Mouse (Mus musculus): ENCODE results near the gene Fgfr2. TPM values are rescaled to one million over a fixed set of nuclear protein-coding genes. Genes with fewer than 3 reads are reported as not detected.

Fgfr2 gene
- total RNA-seq, 2 experiments from 2014 or later, result 2.1 to 3.9 TPM

- intact Hi-C loops (cut with DNase I), result no loop called here
- no peak for DNase-seq
Measured at GRCm38 (mm10) chr7:132181586-132182198, 941.5 kb downstream of the Fgfr2 start.

GRCm38 (mm10) chr7:132181042-132181441 lies 942.1 kb downstream of the Fgfr2 start:
- intact Hi-C loops (cut with DNase I), result no loop called here
- DNase-seq, result no peak

GRCm38 (mm10) chr7:132179049-132179448 lies 944.1 kb downstream of the Fgfr2 start:
- DNase-seq, result no peak
- intact Hi-C loops (cut with DNase I), result no loop called here

- intact Hi-C loops (cut with DNase I), result no loop called here
- no peak for DNase-seq
Measured at GRCm38 (mm10) chr7:132174787-132175186, 948.4 kb downstream of the Fgfr2 start.

GRCm38 (mm10) chr7:132174296-132174695 lies 948.9 kb downstream of the Fgfr2 start:
- no peak for DNase-seq
- intact Hi-C loops (cut with DNase I), result no loop called here

- DNase-seq, result no peak
- intact Hi-C loops (cut with DNase I), result no loop called here
Measured at GRCm38 (mm10) chr7:132172220-132172619, 950.9 kb downstream of the Fgfr2 start.

- DNase-seq, result no peak
- intact Hi-C loops (cut with DNase I), result no loop called here
Measured at GRCm38 (mm10) chr7:132171716-132172115, 951.4 kb downstream of the Fgfr2 start.

GRCm38 (mm10) chr7:132169419-132170169 lies 953.6 kb downstream of the Fgfr2 start:
- no peak for DNase-seq
- intact Hi-C loops (cut with DNase I), result no loop called here

GRCm38 (mm10) chr7:132167239-132167638 lies 955.9 kb downstream of the Fgfr2 start:
- no peak for DNase-seq
- intact Hi-C loops (cut with DNase I), result no loop called here

- intact Hi-C loops (cut with DNase I), result no loop called here
Measured at GRCm38 (mm10) chr7:132162254-132162653, 960.9 kb downstream of the Fgfr2 start.

GRCm38 (mm10) chr7:132158321-132159025 lies 964.7 kb downstream of the Fgfr2 start:
- no peak for DNase-seq
- intact Hi-C loops (cut with DNase I), result no loop called here

More at GRCm38 (mm10) chr7:132162254-132162653, 960.9 kb downstream of the Fgfr2 start:
- no peak for DNase-seq

GRCm38 (mm10) chr7:132154368-132154961 lies 968.7 kb downstream of the Fgfr2 start, which contains the start of gene Cpxm2:
Gene Cpxm2, minus strand, starts transcription at chr7:132154739.
- intact Hi-C loops (cut with DNase I), result no loop called here
- DNase-seq, result peak in 1 of 2 experiments; percentile 5

GRCm38 (mm10) chr7:132153725-132154147 lies 969.4 kb downstream of the Fgfr2 start:
- DNase-seq, result no peak

GRCm38 (mm10) chr7:132145227-132145800 lies 977.8 kb downstream of the Fgfr2 start:
- no peak for DNase-seq

More at GRCm38 (mm10) chr7:132153725-132154147, 969.4 kb downstream of the Fgfr2 start:
- intact Hi-C loops (cut with DNase I), result no loop called here

GRCm38 (mm10) chr7:132128687-132129086 lies 994.5 kb downstream of the Fgfr2 start:
- intact Hi-C loops (cut with DNase I), result no loop called here
- DNase-seq, result no peak

More at GRCm38 (mm10) chr7:132145227-132145800, 977.8 kb downstream of the Fgfr2 start:
- intact Hi-C loops (cut with DNase I), result no loop called here

GRCm38 (mm10) chr7:132124948-132125347 lies 998.2 kb downstream of the Fgfr2 start:
- no peak for DNase-seq
- intact Hi-C loops (cut with DNase I), result no loop called here

- intact Hi-C loops (cut with DNase I), result no loop called here
- peak in 1 of 2 experiments; percentile 1 for DNase-seq
Measured at GRCm38 (mm10) chr7:132123211-132123610, 999.9 kb downstream of the Fgfr2 start.

- DNase-seq, result no peak
- intact Hi-C loops (cut with DNase I), result no loop called here
Measured at GRCm38 (mm10) chr7:132119817-132120216, 1003.3 kb downstream of the Fgfr2 start.

GRCm38 (mm10) chr7:132111770-132112169 lies 1011.4 kb downstream of the Fgfr2 start:
- intact Hi-C loops (cut with DNase I), result no loop called here
- no peak for DNase-seq

GRCm38 (mm10) chr7:132110308-132110707 lies 1012.8 kb downstream of the Fgfr2 start:
- DNase-seq, result no peak
- intact Hi-C loops (cut with DNase I), result no loop called here

Measured in heart, postnatal 14 days (tissue).